Comparison of ENCODE assay signal across 9 mouse cellular contexts in genomic region chr6:45323505-45323904, GRCm38 (mm10).
A peak's percentile ranks its signal among the peaks of the same experiment; 100 is the strongest.
DNase-seq lines count a peak whose midpoint lies in the region; ATAC-seq lines count a peak whose summit lies in the region.
"Had no signal": no experiment of that assay in that cellular context is flagged by ENCODE, and none has a peak within 500 bp of the region (broad histone marks: within the 10 kb centered on the region; RNA-seq: fewer than 3 reads in every experiment).

No protein-coding gene starts in this region.

- WGBS in midbrain, embryonic 14.5 days, result 12% methylated on average over 2 of the region's 2 CpGs
- WGBS in midbrain, embryonic 16.5 days, result 8% methylated on average over 2 of the region's 2 CpGs

- no peak overlapping the region for H3K4me3 ChIP-seq in midbrain, embryonic 14.5 days (replicated peaks; ENCODE audit: low read depth, low read length)
- H3K4me3 ChIP-seq in midbrain, embryonic 16.5 days (ENCODE audit: low read depth, low read length), result no peak overlapping the region
- H3K4me3 ChIP-seq: stomach, embryonic 15.5 days had no signal

- no peak overlapping the region for H3K9ac ChIP-seq in midbrain, embryonic 14.5 days (replicated peaks; ENCODE audit: low read length)
- H3K9ac ChIP-seq in midbrain, embryonic 16.5 days (ENCODE audit: low read depth, low read length), result no peak overlapping the region
- H3K9ac ChIP-seq: stomach, embryonic 15.5 days had no signal

- DNase-seq in frontal cortex, postnatal 25 days (ENCODE audit: low spot score in 2 of 2), result peak; percentile 22 to 42
- DNase-seq in midbrain, embryonic 14.5 days, result peak; percentile 68
- peak; percentile 39 for DNase-seq in cerebellum, adult 9-10 months
- peak; percentile 74 to 77 for DNase-seq in kidney, postnatal 4 days
- DNase-seq in urinary bladder, postnatal 10 days (ENCODE audit: low spot score), result peak; percentile 12

- H3K27ac ChIP-seq in midbrain, embryonic 14.5 days (replicated peaks; ENCODE audit: low read depth, low read length), result no peak overlapping the region
- no peak overlapping the region for H3K27ac ChIP-seq in midbrain, embryonic 16.5 days (ENCODE audit: low read length)
- H3K27ac ChIP-seq: stomach, embryonic 15.5 days had no signal

- H3K4me1 ChIP-seq in midbrain, embryonic 14.5 days (ENCODE audit: control insufficient read depth, insufficient read depth, low read length), result no peaks in the 10 kb centered on the region
- no peaks in the 10 kb centered on the region for H3K4me1 ChIP-seq in midbrain, embryonic 16.5 days (ENCODE audit: control insufficient read depth, insufficient read depth, low read length)
- H3K4me1 ChIP-seq: stomach, embryonic 15.5 days had no signal

- H3K4me2 ChIP-seq in midbrain, embryonic 14.5 days (ENCODE audit: low read length), result no peak overlapping the region
- no peak overlapping the region for H3K4me2 ChIP-seq in midbrain, embryonic 16.5 days (ENCODE audit: low read length)
- H3K4me2 ChIP-seq: stomach, embryonic 15.5 days had no signal

- no peaks in the 10 kb centered on the region for H3K9me3 ChIP-seq in midbrain, embryonic 14.5 days (ENCODE audit: control insufficient read depth, low read length)
- no peaks in the 10 kb centered on the region for H3K9me3 ChIP-seq in midbrain, embryonic 16.5 days (replicated peaks; ENCODE audit: control insufficient read depth, low read length, poor library complexity, severe bottlenecking)
- H3K9me3 ChIP-seq: stomach, embryonic 15.5 days had no signal

- ATAC-seq in frontal cortex, adult (ENCODE audit: low TSS enrichment), result no peak
- ATAC-seq in midbrain, embryonic 14.5 days (ENCODE audit: low FRiP score, low TSS enrichment), result no peak
- no peak for ATAC-seq in midbrain, embryonic 16.5 days
- peak; percentile 61 for ATAC-seq in megakaryocyte progenitor cell, adult 5-6 weeks (replicated peaks; ENCODE audit: poor library complexity)

- no peaks in the 10 kb centered on the region for H3K27me3 ChIP-seq in midbrain, embryonic 14.5 days (ENCODE audit: control insufficient read depth, insufficient read depth, low read length)
- H3K27me3 ChIP-seq in midbrain, embryonic 16.5 days (ENCODE audit: control insufficient read depth, insufficient read depth, low read depth, low read length), result no peaks in the 10 kb centered on the region
- H3K27me3 ChIP-seq: stomach, embryonic 15.5 days had no signal

- H3K36me3 ChIP-seq in midbrain, embryonic 14.5 days (ENCODE audit: control insufficient read depth, insufficient read depth, low read length), result no peaks in the 10 kb centered on the region
- no peaks in the 10 kb centered on the region for H3K36me3 ChIP-seq in midbrain, embryonic 16.5 days (ENCODE audit: control insufficient read depth, insufficient read depth, low read length)
- H3K36me3 ChIP-seq: stomach, embryonic 15.5 days had no signal

Comparison
In these comparisons a context has a peak if more than half of its experiments do, and no peak if none do; other contexts are left out.
1. DNase-seq: peak in every context shown above with its lines; median percentile 76 in kidney, postnatal 4 days; 68 in midbrain, embryonic 14.5 days; 39 in cerebellum, adult 9-10 months; 32 in frontal cortex, postnatal 25 days; 12 in urinary bladder, postnatal 10 days.